Mouse (Mus musculus): ENCODE data around the gene Urm1.

GRCm38 (mm10) chr2:29852957-29853485, 33.1 kb downstream of the Urm1 start:
- no peak for TF ChIP-seq CTCF (IDR thresholded peaks at IDR 0.05; ENCODE audit: low read depth, low read length)
- TF ChIP-seq POLR2A (IDR thresholded peaks at IDR 0.05; ENCODE audit: extremely low read depth, insufficient read depth, low read length) = no peak

Measured in liver, adult 2 months (tissue).